Mouse (Mus musculus) A20 (cell line): ENCODE data around the gene Mtif3.

ENCODE experiments used
- DNase-seq: peaks from one replicate; pipeline ENCODE4 v3.0.0-alpha.2; 2011; ENCODE audit warnings: low read depth, low spot score

Gene Mtif3

GRCm38 (mm10) chr5:146963118-146963936, at the start of gene Mtif3:
Gene Mtif3 (minus strand): TSS chr5:146963800.
- peak; percentile 93 for DNase-seq

- DNase-seq: no peak
Observed at GRCm38 (mm10) chr5:147011333-147011732, 47.7 kb upstream of the Mtif3 start.

GRCm38 (mm10) chr5:147003303-147003702, 39.7 kb upstream of the Mtif3 start:
- no peak for DNase-seq

- DNase-seq: peak; percentile 34
Observed at GRCm38 (mm10) chr5:147001312-147001711, 37.7 kb upstream of the Mtif3 start.

- DNase-seq: no peak
Observed at GRCm38 (mm10) chr5:146998802-146999201, 35.2 kb upstream of the Mtif3 start.

GRCm38 (mm10) chr5:146996812-146997211, 33.2 kb upstream of the Mtif3 start:
- no peak for DNase-seq

GRCm38 (mm10) chr5:146994973-146995372, 31.4 kb upstream of the Mtif3 start:
- no peak for DNase-seq

- DNase-seq: no peak
Observed at GRCm38 (mm10) chr5:146993509-146993908, 29.9 kb upstream of the Mtif3 start.

- DNase-seq: no peak
Observed at GRCm38 (mm10) chr5:146989051-146989450, 25.5 kb upstream of the Mtif3 start.

GRCm38 (mm10) chr5:146987588-146987987, 24.0 kb upstream of the Mtif3 start:
- no peak for DNase-seq

GRCm38 (mm10) chr5:146985725-146986433, 22.3 kb upstream of the Mtif3 start:
- no peak for DNase-seq

- DNase-seq: peak; percentile 60
Observed at GRCm38 (mm10) chr5:146983216-146983615, 19.6 kb upstream of the Mtif3 start.

GRCm38 (mm10) chr5:146981376-146981775, 17.8 kb upstream of the Mtif3 start:
- DNase-seq: no peak

GRCm38 (mm10) chr5:146974781-146975123, 11.2 kb upstream of the Mtif3 start:
- no peak for DNase-seq

GRCm38 (mm10) chr5:146973858-146974780, 10.5 kb upstream of the Mtif3 start:
- no peak for DNase-seq

- no peak for DNase-seq
Observed at GRCm38 (mm10) chr5:146973353-146973752, 9.8 kb upstream of the Mtif3 start.

GRCm38 (mm10) chr5:146971776-146972561, 8.4 kb upstream of the Mtif3 start:
- no peak for DNase-seq

GRCm38 (mm10) chr5:146968695-146969393, 5.2 kb upstream of the Mtif3 start:
- DNase-seq: no peak

- no peak for DNase-seq
Observed at GRCm38 (mm10) chr5:146963937-146964278, 308 bp upstream of the Mtif3 start.

GRCm38 (mm10) chr5:146956678-146957077, 6.9 kb downstream of the Mtif3 start:
- DNase-seq: no peak

GRCm38 (mm10) chr5:146955651-146956050, 7.9 kb downstream of the Mtif3 start:
- DNase-seq: no peak
